Mouse (Mus musculus) cortical plate, adult 2 months (tissue): Measurements from ENCODE around the gene Vmn2r57. TPM values are rescaled to one million over a fixed set of nuclear protein-coding genes. Genes with fewer than 3 reads are reported as not detected.
A peak's percentile ranks its signal among the peaks of the same experiment; 100 is the strongest.
"Not testable (repeated sequence)": the region's sequence is repeated elsewhere in the genome, so short reads cannot be mapped to it uniquely, and the experiment has no call there.

Experiments
- H3K27ac ChIP-seq: fragments of 200-500 bp; 2 replicates; pipeline ENCODE4 v1.5.1; 2012; ENCODE audit warnings: low read length, control low read depth, inconsistent platforms; ENCODE audit not compliant: insufficient read depth
- H3K4me1 ChIP-seq: fragments of 200-500 bp; 2 replicates; pipeline ENCODE4 v1.6.1; 2011; ENCODE audit warnings: low read length; ENCODE audit not compliant: control insufficient read depth, insufficient read depth
- H3K4me3 ChIP-seq: fragments of 200-500 bp; 2 replicates; pipeline ENCODE4 v1.5.1; 2011; ENCODE audit warnings: mild to moderate bottlenecking, low read length, control low read depth; ENCODE audit not compliant: insufficient read depth
- CTCF ChIP-seq: fragments of 200-500 bp; IDR thresholded peaks from 2 replicates; pipeline ENCODE4 v1.5.1; 2011; ENCODE audit warnings: mild to moderate bottlenecking, control low read depth, low read length; ENCODE audit not compliant: insufficient read depth; ENCODE audit errors: extremely low read depth
- POLR2A ChIP-seq: fragments of 200-500 bp; IDR thresholded peaks from 2 replicates; pipeline ENCODE4 v1.6.1; 2011; ENCODE audit warnings: mild to moderate bottlenecking, low read length, control low read depth; ENCODE audit not compliant: insufficient read depth; ENCODE audit errors: extremely low read depth
- polyA plus RNA-seq: library from polyadenylated mRNA; depleted of rRNA; stranded (reverse); fragments of >200 nt; gene quantifications from 2 replicates; pipeline ENCODE4 v1.2.3, GENCODE M21; 2012; rRNA removed

Vmn2r57 gene
- 0.81 and 0.96 TPM in 2 replicates for polyA plus RNA-seq

DNA sequence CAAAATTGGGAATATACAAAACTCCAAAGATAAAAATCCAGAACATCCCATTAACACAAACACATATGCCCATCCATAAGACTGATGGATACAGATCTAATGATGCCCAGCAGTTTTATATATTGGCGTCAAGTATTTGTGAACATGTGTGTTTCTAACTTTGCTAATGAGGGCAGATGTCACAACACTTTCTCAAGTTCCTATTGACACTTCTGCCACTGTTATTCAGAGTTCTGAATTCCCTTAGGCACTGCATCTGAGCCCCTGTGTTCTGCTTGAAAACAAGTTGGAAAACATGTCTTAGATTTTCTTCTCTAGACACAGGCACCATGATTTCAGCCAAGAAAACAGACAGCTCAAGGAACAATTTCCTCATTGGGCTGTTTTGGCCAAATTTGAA lies at the start of gene Vmn2r57:
TSS of gene Vmn2r57 (minus strand) at position 101 of the 400 bp plus-strand sequence.
- not testable (repeated sequence) for H3K4me1 ChIP-seq, H3K4me3 ChIP-seq, H3K27ac ChIP-seq

DNA sequence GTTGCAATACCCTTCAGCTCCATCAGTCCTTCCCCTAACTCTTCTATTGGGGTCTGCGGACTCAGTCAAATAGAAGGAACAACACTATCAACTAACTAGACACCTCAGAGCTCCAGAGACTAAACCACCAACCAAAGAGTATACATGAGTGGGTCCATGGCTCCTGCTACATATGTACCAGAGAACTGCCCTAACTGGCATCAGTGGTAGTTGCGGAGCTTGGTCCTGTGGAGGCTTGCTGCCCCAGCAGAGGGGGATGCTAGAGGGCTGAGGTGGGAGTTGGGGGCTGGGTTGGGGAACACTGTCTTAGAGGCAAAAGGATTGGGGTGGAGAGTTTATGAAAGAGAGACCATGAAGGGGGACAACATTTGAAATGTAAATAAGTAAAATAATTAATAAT lies 49.4 kb upstream of the Vmn2r57 start:
- Histone ChIP-seq H3K27ac (no peak overlapping the region), H3K4me1 (no peaks in the 10 kb centered on the region), H3K4me3 (no peak overlapping the region)
- TF ChIP-seq POLR2A = no peak
- no peak for TF ChIP-seq CTCF

DNA sequence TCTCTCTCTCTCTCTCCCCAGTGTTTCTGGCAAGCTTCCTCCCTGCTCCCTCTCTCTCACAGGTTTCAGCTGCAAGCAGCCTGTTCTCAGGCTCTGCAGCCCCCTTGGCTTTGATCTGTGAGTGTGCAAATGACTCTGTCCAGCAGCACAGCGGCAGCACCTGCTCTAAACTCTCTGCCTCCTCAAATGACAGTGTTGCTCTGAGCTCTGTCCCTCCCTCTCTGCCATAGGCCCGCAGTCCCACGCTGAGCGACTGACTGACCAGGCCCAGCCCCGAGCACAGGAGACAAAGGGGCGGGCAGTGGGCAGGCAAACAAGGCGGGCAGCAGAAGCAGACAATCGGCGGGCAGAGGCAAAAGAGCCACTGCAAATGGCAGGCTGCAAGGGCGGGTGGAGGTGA lies 3.4 kb upstream of the Vmn2r57 start:
- Histone ChIP-seq H3K4me3 (no peak overlapping the region), H3K4me1 (no peaks in the 10 kb centered on the region), H3K27ac (no peak overlapping the region)
- TF ChIP-seq POLR2A = no peak
- no peak for TF ChIP-seq CTCF

DNA sequence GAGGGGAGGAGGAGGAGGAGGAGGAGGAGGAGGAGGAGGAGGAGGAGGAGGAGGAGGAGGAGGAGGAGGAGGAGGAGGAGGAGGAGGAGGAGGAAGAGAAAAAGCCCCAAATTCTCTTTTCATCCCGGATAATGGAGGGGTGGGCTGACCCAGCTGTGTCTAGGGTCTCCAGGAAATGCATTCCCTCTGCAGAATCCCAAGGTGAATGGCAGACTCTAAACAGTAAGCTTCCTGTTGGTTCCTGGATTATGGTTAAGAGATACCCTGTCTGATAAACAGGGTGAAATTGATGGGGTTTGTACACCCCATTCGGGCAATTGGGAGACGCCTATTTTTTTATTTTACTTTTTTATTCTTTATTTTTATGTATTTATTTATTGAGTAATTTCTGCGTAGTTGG lies 54.4 kb downstream of the Vmn2r57 start:
- no peaks in the 10 kb centered on the region for H3K4me1 ChIP-seq
- no peak overlapping the region for H3K27ac ChIP-seq
- TF ChIP-seq POLR2A (no peak), CTCF (no peak)
- 0 out of 2 replicates have a peak overlapping the region, but pooled peaks have one; percentile 90 for H3K4me3 ChIP-seq

DNA sequence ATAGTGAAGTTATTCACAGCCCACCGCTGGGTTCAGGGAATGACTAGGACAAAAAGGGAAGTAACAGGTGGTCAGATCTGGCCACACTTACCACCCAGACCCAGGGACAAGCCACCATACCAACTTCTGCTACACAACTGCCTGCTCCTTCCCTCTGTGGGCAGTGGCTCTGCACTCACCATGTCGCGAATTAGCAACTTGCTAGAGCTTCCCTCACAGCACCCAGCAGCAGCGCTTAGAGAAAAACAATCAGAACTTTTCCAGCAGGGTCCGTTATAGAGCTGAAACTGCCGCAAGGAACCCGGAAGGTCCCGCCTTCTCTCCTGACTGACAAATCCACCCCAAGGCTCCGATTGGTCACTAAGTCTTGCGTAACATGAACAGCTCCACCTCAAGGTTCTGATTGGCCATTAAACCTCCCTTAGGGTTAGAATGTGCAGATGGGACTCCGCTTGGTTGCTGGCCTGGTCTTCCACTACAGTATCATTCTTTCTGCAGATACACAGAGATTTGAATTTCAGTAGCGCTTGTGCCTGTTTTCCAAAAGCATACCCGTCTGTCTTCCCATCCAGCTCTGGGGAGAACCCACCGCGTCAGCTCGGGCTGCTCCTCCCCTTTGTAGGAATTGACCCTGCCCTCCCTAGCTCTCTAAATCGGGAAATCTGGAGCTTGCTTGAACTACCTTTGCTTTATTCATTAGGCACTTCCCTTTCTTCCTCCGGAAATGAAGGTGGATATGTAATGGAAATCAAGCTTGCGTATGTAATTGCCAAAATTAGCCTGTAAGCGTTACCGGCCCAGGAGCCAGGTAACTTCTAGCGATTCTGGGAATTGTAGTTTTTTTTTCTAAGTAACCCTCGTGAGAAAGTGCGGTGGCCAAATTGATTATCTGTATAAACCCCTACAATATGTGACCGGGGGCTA lies 55.2 kb downstream of the Vmn2r57 start, which contains the start of gene AI987944:
TSS of gene AI987944 (minus strand) at position 332 of the 924 bp plus-strand sequence.
- Histone ChIP-seq H3K4me1 (no peaks in the 10 kb centered on the region), H3K27ac (peak within 1 kb of the TSS; percentile 98), H3K4me3 (peak within 1 kb of the TSS; percentile 90)
- peak; percentile 44; the same call in 1 of the 2 replicates for TF ChIP-seq POLR2A
- TF ChIP-seq CTCF = no peak

Other genes starting within 250 kb of the Vmn2r57 start
- 8.5 and 8.9 TPM in 2 replicates for gene AI987944, start 55.3 kb downstream of the Vmn2r57 start, polyA plus RNA-seq
- 0.28 and 0.40 TPM in 2 replicates for gene Gm20449, start 50.7 kb upstream of the Vmn2r57 start, polyA plus RNA-seq
- 7.3 and 8.2 TPM in 2 replicates for gene AW146154, start 51.2 kb upstream of the Vmn2r57 start, polyA plus RNA-seq
- not detected in 2 replicates for gene Gm6871, start 125.0 kb upstream of the Vmn2r57 start, polyA plus RNA-seq
- 13.7 and 14.1 TPM in 2 replicates for gene 2610021A01Rik, start 150.5 kb upstream of the Vmn2r57 start, polyA plus RNA-seq
- gene Zfp788, start 184.5 kb upstream of the Vmn2r57 start, polyA plus RNA-seq = 16.3 and 17.9 TPM in 2 replicates